Mouse (Mus musculus) neural tube, embryonic 13.5 days (tissue): Measurements from ENCODE around the gene Eogt. TPM values are rescaled to one million over a fixed set of nuclear protein-coding genes. Genes with fewer than 3 reads are reported as not detected.

Source experiments
- ATAC-seq: fragments of 200-750 bp; cut with Nextera tagmentation; 2 replicates; pipeline ENCODE4 v1.8.0; 2017; ENCODE audit warnings: low read depth, mild to moderate bottlenecking, moderate TSS enrichment, moderate library complexity
- H3K27ac ChIP-seq: fragments of 300-500 bp; sonication (generic); replicated peaks from 2 replicates; pipeline ENCODE4 v1.5.1; 2015; ENCODE audit warnings: moderate library complexity, mild to moderate bottlenecking, inconsistent platforms
- H3K27me3 ChIP-seq: fragments of 300-500 bp; sonication (generic); 2 replicates; pipeline ENCODE4 v1.6.1; 2015; ENCODE audit warnings: mild to moderate bottlenecking, inconsistent platforms
- H3K36me3 ChIP-seq: fragments of 300-500 bp; sonication (generic); 2 replicates; pipeline ENCODE4 v1.6.1; 2015; ENCODE audit warnings: mild to moderate bottlenecking, inconsistent platforms
- H3K4me1 ChIP-seq: fragments of 300-500 bp; sonication (generic); replicated peaks from 2 replicates; pipeline ENCODE4 v1.6.1; 2015; ENCODE audit warnings: inconsistent platforms
- H3K4me2 ChIP-seq: fragments of 300-500 bp; sonication (generic); 2 replicates; pipeline ENCODE4 v1.6.1; 2015; ENCODE audit warnings: inconsistent platforms, mild to moderate bottlenecking, moderate library complexity
- H3K4me3 ChIP-seq: fragments of 300-500 bp; sonication (generic); 2 replicates; pipeline ENCODE4 v1.5.1; 2015; ENCODE audit warnings: mild to moderate bottlenecking, inconsistent platforms
- H3K9ac ChIP-seq: fragments of 300-500 bp; sonication (generic); 2 replicates; pipeline ENCODE4 v1.6.1; 2015; ENCODE audit warnings: moderate library complexity, mild to moderate bottlenecking, inconsistent platforms
- H3K9me3 ChIP-seq: fragments of 300-500 bp; sonication (generic); 2 replicates; pipeline ENCODE4 v1.6.1; 2016; ENCODE audit warnings: inconsistent platforms
- WGBS: fragments of 180-500 bp; shearing (Covaris S2); methylation state at CpG from one replicate; pipeline ENCODE4 v1.1.7; 2015; 5-methylcytosine and 5-hydroxymethylcytosine counted together
- polyA plus RNA-seq: library from polyadenylated mRNA; unstranded; fragments of >200 nt; fragmentation: Nextera tagmentation; extraction: Ambion mirVana; gene quantifications from 2 replicates; pipeline ENCODE4 v1.2.1, GENCODE M21; 2015

The Eogt gene
- 8.9 and 10.7 TPM in 2 replicates for polyA plus RNA-seq

DNA sequence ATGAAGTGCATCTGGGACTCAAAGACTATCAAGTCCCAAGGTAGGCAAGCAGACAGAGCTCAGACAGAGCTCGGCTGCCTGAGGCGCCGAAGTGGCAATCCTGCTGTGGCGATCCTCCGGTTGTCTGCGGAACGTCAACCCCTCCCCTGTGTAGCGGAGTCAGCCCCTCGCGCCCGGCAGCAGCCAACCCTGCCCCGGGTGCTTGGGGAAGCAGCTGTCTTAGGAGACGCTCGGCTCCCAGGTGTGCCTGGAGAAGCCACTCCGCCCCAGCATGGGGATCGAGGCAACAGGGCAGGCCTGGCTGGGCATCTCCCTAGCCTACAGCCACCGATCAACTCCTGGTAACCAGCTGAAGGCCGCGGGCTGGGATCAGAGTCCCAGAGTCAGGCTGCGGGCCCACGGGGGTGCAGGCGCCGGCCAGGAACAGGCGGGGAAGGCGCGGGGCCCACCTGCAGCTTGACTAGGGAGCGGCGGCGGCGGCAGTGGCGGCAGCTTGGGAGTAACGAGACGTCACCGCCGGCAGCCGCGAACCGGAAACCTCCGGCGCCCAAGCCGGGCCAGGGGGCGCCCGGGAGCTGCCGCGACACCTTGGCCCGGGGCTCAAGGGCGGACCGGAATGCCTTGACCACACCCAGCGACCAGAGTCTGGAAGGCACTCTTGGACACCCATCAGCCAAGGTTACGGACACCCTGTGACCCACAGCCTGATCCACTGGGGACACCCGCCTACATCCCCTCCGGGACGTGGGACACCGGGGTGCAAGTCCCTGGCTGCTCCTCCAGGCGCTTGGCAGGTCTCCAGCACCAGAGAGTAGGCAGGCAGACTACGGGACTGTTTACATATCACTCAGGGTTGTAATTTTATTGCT, at the start of gene Eogt:
TSS of gene Eogt (minus strand) at position 800 of the 869 bp plus-strand sequence.
- H3K4me2 ChIP-seq = peak within 1 kb of the TSS; percentile 95
- peaks cover 29% of the 10 kb centered on the region for H3K4me1 ChIP-seq
- H3K27me3 ChIP-seq = no peaks in the 10 kb centered on the region
- no peaks in the 10 kb centered on the region for H3K9me3 ChIP-seq
- H3K9ac ChIP-seq = peak within 1 kb of the TSS; percentile 85
- H3K36me3 ChIP-seq = 0 out of 2 replicates have a peak, but pooled peaks cover 4% of the 10 kb centered on the region
- H3K4me3 ChIP-seq = peak within 1 kb of the TSS; percentile 62
- H3K27ac ChIP-seq = peak within 1 kb of the TSS; percentile 87
- WGBS = under 1% methylated on average over 56 of the region's 56 CpGs
- ATAC-seq = peak; percentile 80

DNA sequence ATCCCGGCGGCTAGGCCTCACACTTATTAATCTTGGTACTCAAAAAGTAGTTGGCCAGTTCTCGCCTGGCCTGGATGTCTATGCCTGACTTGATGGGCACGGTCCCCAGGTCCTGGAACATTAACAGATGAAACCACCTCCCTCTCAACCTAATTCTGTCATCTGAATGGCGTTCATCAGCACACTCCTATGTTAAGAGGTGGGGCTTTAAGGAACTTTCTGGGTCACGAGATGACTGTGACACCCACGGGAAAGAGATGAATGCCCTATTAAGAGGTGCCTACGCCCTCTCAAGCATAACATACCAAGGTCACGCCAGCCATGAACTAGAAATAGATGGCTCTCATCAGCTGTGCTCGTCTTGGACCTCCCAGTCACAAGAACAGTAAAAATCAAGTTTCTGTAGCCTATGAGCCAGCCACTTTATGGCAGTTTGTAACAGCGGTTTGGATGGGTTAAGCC, 30.4 kb upstream of the Eogt start:
- H3K36me3 ChIP-seq = peaks cover 23% of the 10 kb centered on the region
- H3K27me3 ChIP-seq = no peaks in the 10 kb centered on the region
- WGBS = 9% methylated on average over 11 of the region's 11 CpGs
- H3K4me2 ChIP-seq = peak overlapping the region; percentile 62
- no peaks in the 10 kb centered on the region for H3K9me3 ChIP-seq
- peaks cover 35% of the 10 kb centered on the region for H3K4me1 ChIP-seq
- H3K9ac ChIP-seq = peak overlapping the region; percentile 92
- H3K4me3 ChIP-seq = peak overlapping the region; percentile 83
- peak; percentile 64; the same call in 1 of the 2 replicates for ATAC-seq
- H3K27ac ChIP-seq = peak overlapping the region; percentile 91

DNA sequence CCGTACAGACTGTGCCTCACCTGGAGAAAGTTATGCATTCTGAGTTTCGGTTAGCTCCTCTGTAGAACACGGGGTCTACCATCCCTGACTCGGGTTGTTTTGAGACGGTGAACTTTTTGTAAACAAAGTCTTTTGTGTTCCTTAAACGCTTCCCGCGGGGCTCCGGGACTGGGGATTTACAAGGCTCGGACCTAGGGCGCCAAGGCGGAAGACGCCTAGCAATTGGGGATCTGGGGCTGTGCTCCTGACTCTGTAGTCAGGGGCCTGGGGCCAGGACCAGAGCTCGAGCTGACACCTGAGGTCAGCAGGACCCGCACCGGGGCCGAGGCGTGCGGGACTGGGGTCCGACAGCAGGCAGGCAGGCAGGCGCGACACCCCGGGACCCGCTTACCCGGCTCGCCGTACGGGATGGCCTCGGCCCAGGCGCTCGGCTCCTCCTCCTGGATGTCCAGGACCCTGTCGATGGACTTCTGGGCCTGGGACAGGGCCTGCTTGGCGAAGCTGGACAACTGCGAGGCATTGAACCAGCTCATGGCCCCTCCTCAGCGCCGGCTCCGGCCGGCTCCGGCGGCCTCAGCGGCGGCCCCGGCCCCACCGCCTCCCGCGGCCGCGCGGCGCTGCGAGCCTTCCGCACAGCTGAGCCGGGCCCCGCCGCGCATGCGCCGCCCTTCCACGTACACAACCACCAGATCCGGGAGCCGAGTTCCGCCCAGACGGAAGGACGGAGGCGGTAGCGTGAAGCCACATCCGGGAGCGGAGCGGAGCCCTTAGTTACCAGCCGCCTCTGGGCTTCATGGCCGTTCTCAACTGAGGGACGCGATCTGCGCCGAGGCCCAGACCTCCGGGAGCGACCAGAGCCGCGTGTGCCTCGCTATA, 29.7 kb upstream of the Eogt start, which contains the start of gene Tmf1:
TSS of gene Tmf1 (minus strand) at position 632 of the 876 bp plus-strand sequence.
- Histone ChIP-seq H3K9me3 (no peaks in the 10 kb centered on the region), H3K27me3 (no peaks in the 10 kb centered on the region), H3K4me3 (peak within 1 kb of the TSS; percentile 83), H3K36me3 (peaks cover 20% of the 10 kb centered on the region), H3K9ac (peak within 1 kb of the TSS; percentile 92), H3K4me2 (peak within 1 kb of the TSS; percentile 62), H3K4me1 (peaks cover 35% of the 10 kb centered on the region), H3K27ac (peak within 1 kb of the TSS; percentile 91)
- under 1% methylated on average over 79 of the region's 80 CpGs for WGBS
- peak; percentile 98 for ATAC-seq

DNA sequence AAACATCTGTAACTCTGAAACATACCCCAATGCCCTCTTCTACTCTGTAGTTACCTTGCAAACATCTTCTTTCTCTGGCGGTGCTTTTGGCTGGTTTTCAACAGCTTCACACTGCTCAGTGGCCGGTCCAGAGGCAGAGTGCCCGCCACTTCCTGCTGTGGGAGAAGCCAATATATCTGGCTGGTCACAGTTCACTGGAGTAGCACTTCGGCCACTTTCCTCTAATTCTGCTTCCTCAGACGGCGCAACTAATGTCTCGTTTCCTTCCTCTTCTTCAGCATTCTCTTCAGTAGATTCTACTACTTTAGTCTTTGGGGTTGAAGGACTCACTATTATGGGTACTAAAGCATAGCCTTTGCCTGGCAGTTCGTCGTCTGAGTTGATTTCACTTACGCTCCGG, 26.7 kb upstream of the Eogt start:
- no peak for ATAC-seq
- Histone ChIP-seq H3K9me3 (no peaks in the 10 kb centered on the region), H3K4me1 (peaks cover 35% of the 10 kb centered on the region), H3K9ac (no peak overlapping the region), H3K4me2 (no peak overlapping the region), H3K4me3 (no peak overlapping the region), H3K27me3 (no peaks in the 10 kb centered on the region), H3K36me3 (peaks cover 35% of the 10 kb centered on the region), H3K27ac (no peak overlapping the region)
- WGBS = 70% methylated on average over 11 of the region's 11 CpGs

DNA sequence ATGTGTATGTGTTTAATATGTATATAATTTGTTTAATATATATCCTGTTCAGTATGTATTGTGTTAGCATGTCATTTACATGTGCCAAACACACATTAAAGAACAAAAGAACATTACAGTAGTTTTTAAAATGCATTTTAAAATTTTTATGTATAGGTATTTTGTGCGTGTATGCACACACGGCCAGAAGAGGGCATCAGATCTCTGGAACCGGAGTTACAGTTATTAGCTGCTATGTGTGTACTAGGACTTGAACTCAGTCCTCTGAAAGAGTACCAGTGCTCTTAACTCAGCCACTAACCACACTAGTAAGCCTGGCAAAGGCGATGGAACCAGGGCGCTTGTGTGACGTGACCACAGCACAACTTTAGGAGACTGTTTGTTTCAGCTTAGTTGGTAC, 1.2 kb upstream of the Eogt start:
- Histone ChIP-seq H3K4me2 (no peak overlapping the region), H3K27ac (no peak overlapping the region), H3K9me3 (no peaks in the 10 kb centered on the region), H3K4me3 (no peak overlapping the region), H3K27me3 (no peaks in the 10 kb centered on the region), H3K9ac (no peak overlapping the region), H3K4me1 (peaks cover 29% of the 10 kb centered on the region), H3K36me3 (0 out of 2 replicates have a peak, but pooled peaks cover 7% of the 10 kb centered on the region)
- no peak for ATAC-seq
- WGBS = 84% methylated on average over 6 of the region's 6 CpGs

DNA sequence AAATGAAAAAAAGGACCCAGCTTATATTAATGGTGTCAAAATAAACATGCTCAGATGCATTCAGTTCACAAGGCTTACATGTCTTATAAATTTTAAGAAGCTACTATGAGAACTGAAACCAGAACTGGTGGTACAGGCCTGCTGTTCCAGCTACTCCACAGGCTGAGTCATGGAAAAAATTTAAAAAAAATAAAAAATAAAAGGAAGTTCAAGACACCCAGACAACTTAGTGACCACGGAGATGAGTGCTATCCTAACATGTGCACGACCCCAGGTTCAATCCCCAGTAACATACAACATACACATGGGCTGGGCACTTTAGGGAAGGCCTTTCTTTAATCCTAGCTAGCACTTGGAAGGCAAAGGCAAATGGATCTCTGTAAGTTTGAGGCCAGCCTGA, 739 bp upstream of the Eogt start:
- Histone ChIP-seq H3K9me3 (no peaks in the 10 kb centered on the region), H3K4me2 (peak overlapping the region; percentile 95), H3K36me3 (0 out of 2 replicates have a peak, but pooled peaks cover 7% of the 10 kb centered on the region), H3K4me1 (peaks cover 29% of the 10 kb centered on the region), H3K27me3 (no peaks in the 10 kb centered on the region), H3K9ac (no peak overlapping the region), H3K27ac (no peak overlapping the region), H3K4me3 (no peak overlapping the region)
- no peak for ATAC-seq
- 88% methylated on average over 2 of the region's 2 CpGs for WGBS

DNA sequence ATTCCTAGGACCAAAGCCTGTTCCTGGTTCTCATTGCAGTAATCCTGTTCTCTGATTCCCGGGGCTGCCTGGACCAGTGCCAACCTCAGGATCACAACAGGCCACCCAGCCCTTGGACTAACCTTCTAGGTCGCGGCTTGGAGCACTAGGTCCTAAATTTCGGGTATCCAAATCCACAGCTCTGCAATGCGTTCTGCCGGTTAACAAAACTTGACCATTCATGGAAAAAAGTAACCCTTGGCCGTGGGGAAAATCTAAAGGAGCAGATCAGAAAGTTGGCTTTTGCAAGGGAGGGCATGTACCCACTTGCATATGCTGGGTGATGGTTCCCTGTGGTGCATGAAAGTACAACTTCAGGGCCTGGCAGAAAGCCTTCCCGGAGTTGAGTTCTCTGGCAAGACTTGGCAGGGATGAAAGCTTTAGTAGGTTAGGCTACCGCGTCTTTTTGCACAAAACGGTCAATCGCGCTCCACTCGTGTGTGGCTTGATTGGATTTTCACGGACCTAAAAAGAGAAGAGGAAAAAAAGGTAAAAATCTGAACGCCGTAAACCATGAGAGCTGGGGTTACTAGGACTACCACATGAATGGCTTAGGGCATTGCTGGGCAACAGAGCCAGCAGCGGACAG, 1.1 kb downstream of the Eogt start:
- no peaks in the 10 kb centered on the region for H3K9me3 ChIP-seq
- H3K4me2 ChIP-seq = peak overlapping the region; percentile 95
- H3K36me3 ChIP-seq = 0 out of 2 replicates have a peak, but pooled peaks cover 2% of the 10 kb centered on the region
- H3K27me3 ChIP-seq = no peaks in the 10 kb centered on the region
- WGBS = 14% methylated on average over 18 of the region's 18 CpGs
- H3K9ac ChIP-seq = peak overlapping the region; percentile 85
- ATAC-seq = peak; percentile 67
- H3K4me3 ChIP-seq = peak overlapping the region; percentile 62
- peak overlapping the region; percentile 87 for H3K27ac ChIP-seq
- H3K4me1 ChIP-seq = peaks cover 29% of the 10 kb centered on the region

DNA sequence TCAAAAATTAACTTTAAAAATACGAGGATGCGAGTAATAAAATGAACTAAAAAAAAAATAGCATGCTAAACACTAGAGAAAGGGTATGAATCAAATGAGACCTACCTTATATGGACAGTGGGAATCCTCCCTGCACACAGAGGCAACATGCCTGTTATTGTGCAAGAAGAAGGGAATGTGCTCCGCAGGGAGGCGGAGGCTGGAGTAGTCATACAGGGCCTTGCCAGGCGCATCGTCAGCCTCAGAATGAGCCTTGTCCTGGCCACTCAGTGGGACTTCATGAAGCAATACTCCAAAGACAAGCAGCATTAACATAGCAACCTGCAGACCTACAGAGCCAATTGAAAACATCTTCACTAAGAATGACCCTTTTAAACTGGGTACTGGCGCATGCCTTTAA, 3.8 kb downstream of the Eogt start:
- no peak overlapping the region for H3K4me3 ChIP-seq
- no peaks in the 10 kb centered on the region for H3K9me3 ChIP-seq
- no peak overlapping the region for H3K9ac ChIP-seq
- no peak overlapping the region for H3K27ac ChIP-seq
- ATAC-seq = no peak
- peaks cover 29% of the 10 kb centered on the region for H3K4me1 ChIP-seq
- H3K27me3 ChIP-seq = no peaks in the 10 kb centered on the region
- no peak overlapping the region for H3K4me2 ChIP-seq
- H3K36me3 ChIP-seq = 0 out of 2 replicates have a peak, but pooled peaks cover under 1% of the 10 kb centered on the region
- 84% methylated on average over 7 of the region's 7 CpGs for WGBS

DNA sequence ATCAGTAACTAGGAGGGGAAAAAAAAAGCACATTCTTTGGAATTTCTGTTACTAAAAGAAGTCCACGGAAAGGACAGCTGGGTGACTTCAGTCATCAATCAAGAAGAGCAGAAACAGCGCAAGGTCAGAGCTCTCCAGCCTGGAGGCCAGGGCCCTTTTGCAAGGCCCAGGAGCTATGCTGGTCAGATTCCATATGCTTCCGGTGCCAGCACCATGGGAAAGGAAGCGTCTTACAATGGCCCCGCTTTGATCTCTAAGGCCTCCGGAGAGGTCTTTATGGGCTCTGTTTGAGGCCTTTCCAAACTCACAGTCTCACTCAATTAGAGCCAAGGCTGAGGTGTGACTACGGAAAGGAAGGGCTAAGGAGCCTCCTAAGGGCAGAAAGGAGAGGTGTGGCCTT, 4.6 kb downstream of the Eogt start:
- no peak overlapping the region for H3K9ac ChIP-seq
- ATAC-seq = no peak
- H3K4me1 ChIP-seq = peaks cover 27% of the 10 kb centered on the region
- H3K36me3 ChIP-seq = peaks cover 7% of the 10 kb centered on the region
- no peaks in the 10 kb centered on the region for H3K9me3 ChIP-seq
- H3K4me2 ChIP-seq = no peak overlapping the region
- H3K27me3 ChIP-seq = no peaks in the 10 kb centered on the region
- 0 out of 2 replicates have a peak overlapping the region, but pooled peaks have one; percentile 28 for H3K27ac ChIP-seq
- 18% methylated on average over 7 of the region's 7 CpGs for WGBS
- H3K4me3 ChIP-seq = no peak overlapping the region

DNA sequence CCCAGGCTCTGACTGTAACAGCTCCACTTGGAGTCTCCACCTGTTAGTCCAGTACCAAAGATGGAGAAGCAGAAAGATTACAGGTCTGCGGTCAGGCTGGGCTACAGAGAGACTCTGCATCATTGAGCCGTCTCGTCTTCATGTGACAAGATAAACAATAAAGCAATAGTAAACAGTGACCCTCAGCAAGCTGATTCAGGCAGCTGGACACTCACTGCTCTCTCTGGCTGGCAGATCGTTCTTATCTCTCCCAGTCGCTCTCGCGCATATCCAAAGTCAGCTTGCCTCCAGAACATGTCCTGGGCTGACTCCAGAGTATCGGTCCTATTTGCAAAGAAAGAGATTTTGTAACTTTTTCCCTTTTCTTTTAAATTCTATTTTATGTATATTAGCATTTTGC, 6.4 kb downstream of the Eogt start:
- H3K27ac ChIP-seq = no peak overlapping the region
- no peak overlapping the region for H3K9ac ChIP-seq
- peaks cover 12% of the 10 kb centered on the region for H3K36me3 ChIP-seq
- H3K27me3 ChIP-seq = no peaks in the 10 kb centered on the region
- no peak for ATAC-seq
- H3K4me2 ChIP-seq = no peak overlapping the region
- H3K4me1 ChIP-seq = peaks cover 10% of the 10 kb centered on the region
- no peaks in the 10 kb centered on the region for H3K9me3 ChIP-seq
- no peak overlapping the region for H3K4me3 ChIP-seq
- WGBS = 84% methylated on average over 8 of the region's 8 CpGs

DNA sequence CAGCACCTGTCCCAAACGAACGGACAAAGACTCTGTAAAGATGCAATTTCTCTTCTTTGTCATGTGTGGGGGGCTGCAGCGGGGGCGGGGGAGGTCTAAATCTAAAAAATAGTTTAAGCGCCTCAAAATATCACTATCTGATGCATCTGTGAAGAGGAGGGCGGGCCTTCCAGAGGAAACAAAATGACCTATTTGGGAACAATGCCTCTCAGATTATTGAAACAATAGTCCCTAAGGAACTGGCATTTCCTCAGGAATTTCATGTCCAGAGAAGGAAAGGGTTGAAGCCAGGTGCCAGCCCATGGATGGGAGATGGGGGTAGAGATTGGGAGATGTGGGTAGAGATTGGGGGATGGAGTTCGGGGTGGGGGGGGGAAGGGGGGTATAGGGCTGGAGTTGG, 7.2 kb downstream of the Eogt start:
- Histone ChIP-seq H3K9ac (no peak overlapping the region), H3K9me3 (no peaks in the 10 kb centered on the region), H3K4me2 (no peak overlapping the region), H3K27me3 (no peaks in the 10 kb centered on the region), H3K36me3 (peaks cover 12% of the 10 kb centered on the region), H3K4me1 (peaks cover 2% of the 10 kb centered on the region), H3K27ac (no peak overlapping the region), H3K4me3 (no peak overlapping the region)
- WGBS = 79% methylated on average over 7 of the region's 7 CpGs
- ATAC-seq = no peak
